Mouse (Mus musculus): ENCODE measurements at regions not wholly inside any gene's neighbourhood (a gene's known extent, or its start where the extent isn't known, plus 50 kb on each side); places are given as distances from the start of the nearest gene placed in this dataset.
A peak's percentile ranks its signal among the peaks of the same experiment; 100 is the strongest.

- 61% methylated on average over 7 of the region's 7 CpGs for WGBS (ENCODE audit: insufficient replicate concordance)
- no peak for ATAC-seq (ENCODE audit: low read depth)
- H3K27ac ChIP-seq (ENCODE audit: low read length) = no peak overlapping the region
- H3K27me3 ChIP-seq (ENCODE audit: control insufficient read depth, insufficient read depth, low read depth, low read length) = no peaks in the 10 kb centered on the region
- H3K4me3 ChIP-seq (ENCODE audit: low read depth, low read length) = no peak overlapping the region
- H3K36me3 ChIP-seq (ENCODE audit: control insufficient read depth, insufficient read depth) = no peaks in the 10 kb centered on the region
- H3K4me1 ChIP-seq (ENCODE audit: control insufficient read depth, low read depth, low read length) = no peaks in the 10 kb centered on the region
- H3K9me3 ChIP-seq (replicated peaks; ENCODE audit: control insufficient read depth, low read length) = no peaks in the 10 kb centered on the region
- H3K4me2 ChIP-seq (ENCODE audit: low read depth, low read length) = no peak overlapping the region
- no peak overlapping the region for H3K9ac ChIP-seq (ENCODE audit: low read depth, low read length)
Observed at GRCm38 (mm10) chr13:60427077-60427476, 174.7 kb upstream of the Dapk1 start.

GRCm38 (mm10) chr13:60427755-60428385 is 173.9 kb upstream of the Dapk1 start:
- Histone ChIP-seq H3K4me3 (ENCODE audit: low read depth, low read length) (no peak overlapping the region), H3K4me2 (ENCODE audit: low read depth, low read length) (no peak overlapping the region), H3K27ac (ENCODE audit: low read length) (no peak overlapping the region), H3K36me3 (ENCODE audit: control insufficient read depth, insufficient read depth) (no peaks in the 10 kb centered on the region), H3K9ac (ENCODE audit: low read depth, low read length) (no peak overlapping the region), H3K27me3 (ENCODE audit: control insufficient read depth, insufficient read depth, low read depth, low read length) (no peaks in the 10 kb centered on the region), H3K4me1 (ENCODE audit: control insufficient read depth, low read depth, low read length) (no peaks in the 10 kb centered on the region), H3K9me3 (replicated peaks; ENCODE audit: control insufficient read depth, low read length) (no peaks in the 10 kb centered on the region)
- WGBS (ENCODE audit: insufficient replicate concordance) = 25% methylated on average over 12 of the region's 12 CpGs
- ATAC-seq (ENCODE audit: low read depth) = no peak

- H3K36me3 ChIP-seq (ENCODE audit: control insufficient read depth, insufficient read depth) = no peaks in the 10 kb centered on the region
- WGBS (ENCODE audit: insufficient replicate concordance) = 52% methylated on average over 3 of the region's 3 CpGs
- no peak for ATAC-seq (ENCODE audit: low read depth)
- no peak overlapping the region for H3K27ac ChIP-seq (ENCODE audit: low read length)
- no peak overlapping the region for H3K4me3 ChIP-seq (ENCODE audit: low read depth, low read length)
- H3K9ac ChIP-seq (ENCODE audit: low read depth, low read length) = no peak overlapping the region
- H3K4me1 ChIP-seq (ENCODE audit: control insufficient read depth, low read depth, low read length) = no peaks in the 10 kb centered on the region
- no peaks in the 10 kb centered on the region for H3K9me3 ChIP-seq (replicated peaks; ENCODE audit: control insufficient read depth, low read length)
- no peak overlapping the region for H3K4me2 ChIP-seq (ENCODE audit: low read depth, low read length)
- H3K27me3 ChIP-seq (ENCODE audit: control insufficient read depth, insufficient read depth, low read depth, low read length) = no peaks in the 10 kb centered on the region
Observed at GRCm38 (mm10) chr13:60429148-60429547, 172.6 kb upstream of the Dapk1 start.

DNA sequence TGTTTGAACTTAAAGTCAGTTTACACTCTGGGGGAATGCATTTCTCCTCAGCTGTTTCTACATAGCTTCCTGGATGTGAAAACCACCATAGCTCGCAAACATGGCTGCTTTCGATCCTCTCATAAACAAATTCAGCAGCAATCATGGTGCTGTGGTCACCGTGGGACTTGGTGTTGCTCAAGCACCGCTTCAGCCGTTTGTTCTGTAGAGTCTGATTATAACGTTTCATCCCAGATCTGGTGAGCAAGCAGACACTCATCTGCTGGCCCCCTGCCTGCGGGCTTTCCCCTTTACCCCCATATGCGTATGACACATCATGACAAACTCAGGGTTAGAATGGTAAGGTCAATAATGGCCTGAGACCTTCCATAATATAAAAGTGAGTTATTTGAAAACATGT is 170.3 kb upstream of the Dapk1 start:
- H3K4me2 ChIP-seq (ENCODE audit: low read depth, low read length) = no peak overlapping the region
- 62% methylated on average over 8 of the region's 8 CpGs for WGBS (ENCODE audit: insufficient replicate concordance)
- ATAC-seq (ENCODE audit: low read depth) = no peak

DNA sequence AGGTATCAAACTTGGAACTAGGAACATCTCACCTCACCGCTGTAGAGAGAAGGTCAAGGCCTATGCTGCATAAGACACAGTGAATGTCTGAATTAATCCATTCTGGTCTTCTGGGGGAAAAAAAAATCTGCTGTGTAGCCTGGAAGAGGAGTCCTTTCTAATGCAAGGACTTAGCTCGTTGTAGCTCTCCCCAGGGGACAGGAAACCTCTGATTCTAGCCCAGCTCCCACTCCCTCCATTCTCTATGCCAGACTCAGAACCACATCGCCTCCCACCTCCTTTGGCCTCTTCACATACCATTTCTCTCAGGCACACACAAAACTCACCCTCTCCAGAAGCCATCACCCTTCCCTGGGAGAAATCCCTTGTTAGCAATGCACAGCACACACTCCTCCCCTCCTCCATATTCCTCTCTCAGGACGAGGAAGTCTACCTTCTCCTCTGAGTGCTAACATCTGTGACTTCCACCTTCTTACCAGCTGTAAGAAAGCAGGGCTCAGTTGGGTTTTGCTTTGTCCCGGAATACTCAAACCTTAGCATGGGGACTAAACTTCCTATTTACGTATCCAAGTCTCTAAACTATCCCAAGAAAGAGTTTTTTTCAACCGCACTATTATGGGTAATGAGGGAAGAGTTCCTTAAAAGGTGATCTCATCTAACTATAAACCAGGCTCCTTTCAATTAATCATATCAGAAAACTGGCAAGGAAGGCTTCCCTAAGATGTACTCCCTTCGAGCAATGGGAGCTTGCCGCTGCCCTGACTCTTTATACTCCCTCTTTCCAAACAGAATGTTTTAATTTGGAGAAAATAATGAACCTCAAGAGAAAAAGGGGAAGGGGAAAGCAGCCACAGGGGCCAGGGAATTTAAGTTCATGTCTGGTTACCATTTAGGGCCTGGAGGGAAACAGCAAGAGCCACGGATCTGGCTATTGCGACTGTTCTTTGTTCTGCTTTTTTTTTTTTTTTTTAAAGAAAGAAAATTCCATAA is 167.2 kb upstream of the Dapk1 start:
- Histone ChIP-seq H3K36me3 (ENCODE audit: control insufficient read depth, insufficient read depth) (no peaks in the 10 kb centered on the region), H3K4me3 (ENCODE audit: low read depth, low read length) (no peak overlapping the region), H3K4me2 (ENCODE audit: low read depth, low read length) (no peak overlapping the region), H3K9ac (ENCODE audit: low read depth, low read length) (no peak overlapping the region), H3K27ac (ENCODE audit: low read length) (no peak overlapping the region), H3K27me3 (ENCODE audit: control insufficient read depth, insufficient read depth, low read depth, low read length) (no peaks in the 10 kb centered on the region), H3K4me1 (ENCODE audit: control insufficient read depth, low read depth, low read length) (no peaks in the 10 kb centered on the region; the same call in 1 of the 2 replicates), H3K9me3 (replicated peaks; ENCODE audit: control insufficient read depth, low read length) (no peaks in the 10 kb centered on the region)
- ATAC-seq (ENCODE audit: low read depth) = no peak
- WGBS (ENCODE audit: insufficient replicate concordance) = 46% methylated on average over 11 of the region's 11 CpGs

More for the DNA sequence above, 170.3 kb upstream of the Dapk1 start:
- Histone ChIP-seq H3K9me3 (replicated peaks; ENCODE audit: control insufficient read depth, low read length) (no peaks in the 10 kb centered on the region), H3K36me3 (ENCODE audit: control insufficient read depth, insufficient read depth) (no peaks in the 10 kb centered on the region), H3K4me3 (ENCODE audit: low read depth, low read length) (no peak overlapping the region), H3K27ac (ENCODE audit: low read length) (no peak overlapping the region), H3K9ac (ENCODE audit: low read depth, low read length) (no peak overlapping the region), H3K4me1 (ENCODE audit: control insufficient read depth, low read depth, low read length) (no peaks in the 10 kb centered on the region; the same call in 1 of the 2 replicates), H3K27me3 (ENCODE audit: control insufficient read depth, insufficient read depth, low read depth, low read length) (no peaks in the 10 kb centered on the region)

- ATAC-seq (ENCODE audit: low read depth) = peak; percentile 69
- Histone ChIP-seq H3K27me3 (ENCODE audit: control insufficient read depth, insufficient read depth, low read depth, low read length) (no peaks in the 10 kb centered on the region), H3K9ac (ENCODE audit: low read depth, low read length) (no peak overlapping the region), H3K9me3 (replicated peaks; ENCODE audit: control insufficient read depth, low read length) (no peaks in the 10 kb centered on the region), H3K36me3 (ENCODE audit: control insufficient read depth, insufficient read depth) (no peaks in the 10 kb centered on the region), H3K4me2 (ENCODE audit: low read depth, low read length) (no peak overlapping the region), H3K4me1 (ENCODE audit: control insufficient read depth, low read depth, low read length) (no peaks in the 10 kb centered on the region; the same call in 1 of the 2 replicates), H3K4me3 (ENCODE audit: low read depth, low read length) (no peak overlapping the region), H3K27ac (ENCODE audit: low read length) (no peak overlapping the region)
- 32% methylated on average over 5 of the region's 5 CpGs for WGBS (ENCODE audit: insufficient replicate concordance)
Observed at GRCm38 (mm10) chr13:60435333-60435732, 166.4 kb upstream of the Dapk1 start.

DNA sequence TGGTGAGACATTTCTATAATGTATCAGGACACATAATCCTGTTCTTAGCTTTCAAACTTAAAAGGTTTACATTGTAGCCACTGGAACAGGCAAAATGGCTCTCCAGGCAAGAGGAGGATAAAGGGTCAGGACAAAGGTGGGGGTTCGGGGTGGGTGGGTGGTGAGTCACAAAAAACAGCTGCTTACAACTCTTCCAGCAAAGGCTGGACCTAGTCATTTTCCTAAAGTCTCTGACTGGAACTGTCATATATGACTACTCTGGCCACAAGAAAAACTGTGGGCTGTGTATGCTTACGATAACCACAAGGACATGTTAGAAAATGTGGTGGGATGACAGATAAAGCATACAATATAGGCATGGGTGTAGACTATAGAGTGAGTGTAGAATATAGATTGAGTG is 163.6 kb upstream of the Dapk1 start:
- Histone ChIP-seq H3K27me3 (ENCODE audit: control insufficient read depth, insufficient read depth, low read depth, low read length) (no peaks in the 10 kb centered on the region), H3K4me1 (ENCODE audit: control insufficient read depth, low read depth, low read length) (no peaks in the 10 kb centered on the region; the same call in 1 of the 2 replicates), H3K9ac (ENCODE audit: low read depth, low read length) (no peak overlapping the region), H3K4me3 (ENCODE audit: low read depth, low read length) (no peak overlapping the region), H3K9me3 (replicated peaks; ENCODE audit: control insufficient read depth, low read length) (no peaks in the 10 kb centered on the region), H3K27ac (ENCODE audit: low read length) (no peak overlapping the region), H3K36me3 (ENCODE audit: control insufficient read depth, insufficient read depth) (no peaks in the 10 kb centered on the region), H3K4me2 (ENCODE audit: low read depth, low read length) (no peak overlapping the region)
- WGBS (ENCODE audit: insufficient replicate concordance) = 68% methylated on average over 2 of the region's 2 CpGs
- no peak for ATAC-seq (ENCODE audit: low read depth)

DNA sequence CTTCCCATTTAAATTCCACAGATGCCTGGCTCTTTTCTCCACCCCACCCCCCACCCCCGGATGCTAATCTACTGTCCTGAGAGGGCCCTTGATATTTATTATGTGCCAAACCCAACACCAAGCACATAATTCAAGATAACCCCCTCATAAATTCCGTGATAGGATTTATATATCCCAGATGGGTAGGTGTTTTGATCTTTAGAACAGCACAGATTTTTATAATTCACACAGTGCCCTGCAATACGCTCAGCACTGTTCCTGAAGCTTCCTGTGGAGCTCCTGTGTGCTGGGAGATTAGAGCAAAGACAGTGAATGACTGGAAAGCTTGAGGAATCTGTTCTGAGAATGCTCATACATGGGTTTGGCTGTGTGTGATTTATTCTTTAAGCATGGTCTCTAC is 161.2 kb upstream of the Dapk1 start:
- ATAC-seq (ENCODE audit: low read depth) = no peak
- Histone ChIP-seq H3K9ac (ENCODE audit: low read depth, low read length) (no peak overlapping the region), H3K4me1 (ENCODE audit: control insufficient read depth, low read depth, low read length) (no peaks in the 10 kb centered on the region), H3K36me3 (ENCODE audit: control insufficient read depth, insufficient read depth) (no peaks in the 10 kb centered on the region), H3K4me2 (ENCODE audit: low read depth, low read length) (no peak overlapping the region), H3K4me3 (ENCODE audit: low read depth, low read length) (no peak overlapping the region), H3K27ac (ENCODE audit: low read length) (no peak overlapping the region), H3K9me3 (replicated peaks; ENCODE audit: control insufficient read depth, low read length) (no peaks in the 10 kb centered on the region), H3K27me3 (ENCODE audit: control insufficient read depth, insufficient read depth, low read depth, low read length) (no peaks in the 10 kb centered on the region)
- WGBS (ENCODE audit: insufficient replicate concordance) = 31% methylated on average over 3 of the region's 3 CpGs

- no peak overlapping the region for H3K27ac ChIP-seq (ENCODE audit: low read length)
- H3K4me1 ChIP-seq (ENCODE audit: control insufficient read depth, low read depth, low read length) = no peaks in the 10 kb centered on the region
- no peaks in the 10 kb centered on the region for H3K27me3 ChIP-seq (ENCODE audit: control insufficient read depth, insufficient read depth, low read depth, low read length)
- H3K4me2 ChIP-seq (ENCODE audit: low read depth, low read length) = no peak overlapping the region
- no peaks in the 10 kb centered on the region for H3K36me3 ChIP-seq (ENCODE audit: control insufficient read depth, insufficient read depth)
- WGBS (ENCODE audit: insufficient replicate concordance) = 70% methylated on average over 5 of the region's 5 CpGs
- ATAC-seq (ENCODE audit: low read depth) = no peak
- no peak overlapping the region for H3K9ac ChIP-seq (ENCODE audit: low read depth, low read length)
- H3K4me3 ChIP-seq (ENCODE audit: low read depth, low read length) = no peak overlapping the region
- no peaks in the 10 kb centered on the region for H3K9me3 ChIP-seq (replicated peaks; ENCODE audit: control insufficient read depth, low read length)
Observed at GRCm38 (mm10) chr13:60445164-60445563, 156.6 kb upstream of the Dapk1 start.
